Mouse (Mus musculus): ENCODE data around the gene Olfr364-ps1. TPM values are rescaled to one million over a fixed set of nuclear protein-coding genes. Genes with fewer than 3 reads are reported as not detected.

The Olfr364-ps1 gene
- not detected in 2 replicates for polyA plus RNA-seq (2012; ENCODE audit: insufficient read depth, low replicate concordance)

DNA sequence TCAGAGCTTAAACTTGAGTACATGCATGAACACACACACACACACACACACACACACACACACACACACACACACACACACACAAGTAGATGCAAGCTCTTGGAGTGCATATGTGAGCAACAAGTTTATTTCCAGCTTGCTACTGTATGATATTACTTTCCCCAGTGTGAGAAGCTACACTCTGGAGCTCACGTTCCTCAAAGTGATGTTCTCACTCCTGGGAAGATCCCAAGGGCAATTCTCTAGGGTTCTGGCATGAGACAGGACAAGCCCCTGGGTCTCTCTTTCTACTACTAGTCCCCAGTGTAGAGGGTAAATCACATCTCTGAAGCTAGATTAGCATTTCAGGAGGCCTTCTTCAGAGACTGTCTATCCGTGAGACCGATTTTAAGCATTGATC is at the start of gene Olfr364-ps1:
Gene Olfr364-ps1 (plus strand): TSS at position 301 of the 400 bp plus-strand sequence.
- TF ChIP-seq FLI1 (IDR thresholded peaks at IDR 0.05; ENCODE audit: low read length) (no peak), GATA1 (IDR thresholded peaks at IDR 0.05; ENCODE audit: borderline replicate concordance, low read length) (no peak)
- no peaks in the 10 kb centered on the region for H3K27me3 ChIP-seq (replicated peaks)
- H3K36me3 ChIP-seq (replicated peaks; ENCODE audit: low read length): no peaks in the 10 kb centered on the region
- no peaks in the 10 kb centered on the region for H3K4me1 ChIP-seq
- H3K4me3 ChIP-seq (replicated peaks): no peak within 1 kb of the TSS
- H3K9me3 ChIP-seq: no peaks in the 10 kb centered on the region

DNA sequence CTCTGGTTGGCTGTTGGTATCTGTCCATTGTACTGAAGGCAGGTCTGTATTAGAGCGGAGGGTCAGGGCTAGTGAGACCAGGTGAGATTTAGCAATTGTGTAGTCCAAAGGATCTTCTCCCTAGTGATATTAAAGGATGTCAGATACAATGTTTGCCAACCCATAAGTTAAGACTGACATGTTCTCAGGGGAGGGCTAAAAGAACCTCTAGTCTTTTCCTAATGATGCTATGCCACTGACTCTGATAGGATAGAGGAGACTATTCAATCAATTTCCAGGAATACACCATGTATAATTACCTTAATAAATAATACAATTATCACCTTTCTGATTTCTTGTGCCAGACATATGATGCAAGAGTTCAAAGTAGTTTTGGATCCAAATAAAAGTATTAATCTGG is 21.3 kb upstream of the Olfr364-ps1 start, which contains the start of gene Olfr362:
Gene Olfr362 (minus strand): TSS at position 101 of the 400 bp plus-strand sequence.
- H3K36me3 ChIP-seq (replicated peaks; ENCODE audit: low read length): no peaks in the 10 kb centered on the region
- H3K9me3 ChIP-seq: no peaks in the 10 kb centered on the region
- H3K27me3 ChIP-seq (replicated peaks): no peaks in the 10 kb centered on the region
- no peaks in the 10 kb centered on the region for H3K4me1 ChIP-seq
- TF ChIP-seq FLI1 (IDR thresholded peaks at IDR 0.05; ENCODE audit: low read length) (no peak), GATA1 (IDR thresholded peaks at IDR 0.05; ENCODE audit: borderline replicate concordance, low read length) (no peak)
- no peak within 1 kb of the TSS for H3K4me3 ChIP-seq (replicated peaks)

DNA sequence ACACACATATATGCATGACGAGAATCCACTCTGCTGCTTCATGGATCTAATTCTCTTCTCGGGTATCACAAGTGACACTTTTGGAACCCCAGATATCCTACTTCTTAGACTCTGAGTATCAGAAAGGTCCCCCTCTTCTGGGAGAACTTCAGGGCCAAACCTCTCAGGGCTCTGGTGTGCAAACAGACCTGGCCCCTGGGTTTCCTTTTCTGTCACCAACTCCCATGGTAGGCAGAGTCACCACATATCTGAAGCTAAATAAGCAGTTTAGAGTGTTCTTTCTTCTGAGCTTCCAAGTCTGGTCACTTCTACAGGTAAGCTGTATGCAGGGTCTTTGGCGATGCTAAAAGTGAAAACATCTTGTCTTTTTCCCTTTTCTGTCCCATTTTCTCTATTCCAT is 48.8 kb downstream of the Olfr364-ps1 start, which contains the start of gene Olfr365:
Gene Olfr365 (plus strand): TSS at position 301 of the 400 bp plus-strand sequence.
- H3K27me3 ChIP-seq (replicated peaks): no peaks in the 10 kb centered on the region

More for the DNA sequence above, 48.8 kb downstream of the Olfr364-ps1 start, which contains the start of gene Olfr365:
- Histone ChIP-seq H3K4me3 (replicated peaks) (no peak within 1 kb of the TSS), H3K9me3 (peaks cover 4% of the 10 kb centered on the region; the same call in 1 of the 2 replicates), H3K4me1 (no peaks in the 10 kb centered on the region), H3K36me3 (replicated peaks; ENCODE audit: low read length) (no peaks in the 10 kb centered on the region)
- no peak for TF ChIP-seq FLI1 (IDR thresholded peaks at IDR 0.05; ENCODE audit: low read length)
- no peak for TF ChIP-seq GATA1 (IDR thresholded peaks at IDR 0.05; ENCODE audit: borderline replicate concordance, low read length)

Other genes with a start within 250 kb of the Olfr364-ps1 start
- not detected in 2 replicates for gene Olfr353, start 246.4 kb upstream of the Olfr364-ps1 start, polyA plus RNA-seq (2012; ENCODE audit: insufficient read depth, low replicate concordance)
- gene Olfr354, start 233.6 kb upstream of the Olfr364-ps1 start, polyA plus RNA-seq (2012; ENCODE audit: insufficient read depth, low replicate concordance): not detected in 2 replicates
- not detected in 2 replicates for gene Olfr355, start 210.4 kb upstream of the Olfr364-ps1 start, polyA plus RNA-seq (2012; ENCODE audit: insufficient read depth, low replicate concordance)
- not detected in 2 replicates for gene Olfr356, start 202.2 kb upstream of the Olfr364-ps1 start, polyA plus RNA-seq (2012; ENCODE audit: insufficient read depth, low replicate concordance)
- not detected in 2 replicates for gene Olfr357, start 145.5 kb upstream of the Olfr364-ps1 start, polyA plus RNA-seq (2012; ENCODE audit: insufficient read depth, low replicate concordance)
- not detected in 2 replicates for gene Olfr358, start 130.0 kb upstream of the Olfr364-ps1 start, polyA plus RNA-seq (2012; ENCODE audit: insufficient read depth, low replicate concordance)
- gene Olfr360, start 73.6 kb upstream of the Olfr364-ps1 start, polyA plus RNA-seq (2012; ENCODE audit: insufficient read depth, low replicate concordance): not detected in 2 replicates
- gene Olfr361, start 50.0 kb upstream of the Olfr364-ps1 start, polyA plus RNA-seq (2012; ENCODE audit: insufficient read depth, low replicate concordance): not detected in 2 replicates
- gene Olfr362, start 21.4 kb upstream of the Olfr364-ps1 start, polyA plus RNA-seq (2012; ENCODE audit: insufficient read depth, low replicate concordance): not detected in 2 replicates
- not detected in 2 replicates for gene Olfr365, start 48.9 kb downstream of the Olfr364-ps1 start, polyA plus RNA-seq (2012; ENCODE audit: insufficient read depth, low replicate concordance)
- gene Olfr366, start 72.3 kb downstream of the Olfr364-ps1 start, polyA plus RNA-seq (2012; ENCODE audit: insufficient read depth, low replicate concordance): not detected in 2 replicates
- not detected in 2 replicates for gene Olfr368, start 187.2 kb downstream of the Olfr364-ps1 start, polyA plus RNA-seq (2012; ENCODE audit: insufficient read depth, low replicate concordance)
- 12.0 TPM in 1 of 2 replicates, not detected in the other for gene Pdcl, start 220.0 kb downstream of the Olfr364-ps1 start, polyA plus RNA-seq (2012; ENCODE audit: insufficient read depth, low replicate concordance)